Mouse (Mus musculus): ENCODE measurements around the gene Gltp. TPM values are rescaled to one million over a fixed set of nuclear protein-coding genes. Genes with fewer than 3 reads are reported as not detected.

Gene Gltp
- polyA plus RNA-seq, 1 experiment from 2014 or later = 23.8 TPM

DNA sequence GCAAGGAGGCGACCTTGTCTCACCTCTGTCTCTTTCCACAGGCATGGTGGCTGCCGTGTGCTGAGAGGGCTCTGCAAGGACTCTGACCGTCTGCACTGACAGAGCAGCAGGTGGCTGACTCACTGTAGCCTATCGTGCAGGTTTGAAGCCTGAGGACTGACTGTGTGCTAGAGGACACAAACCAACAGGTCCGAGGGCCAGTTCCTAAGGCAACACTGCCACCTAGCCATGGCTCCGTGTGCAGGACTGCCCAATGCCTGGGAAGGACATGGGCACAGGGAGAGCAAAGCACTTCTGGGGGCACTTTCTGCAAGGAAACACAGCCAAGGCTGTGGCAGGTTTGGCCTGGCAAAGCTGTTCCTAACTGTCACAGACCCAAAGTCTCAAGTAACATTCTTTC is 40.7 kb upstream of the Gltp start:
- DNase-seq (no peak), ATAC-seq (no peak)
- 76% methylated on average over 6 of the region's 6 CpGs for WGBS (ENCODE audit: insufficient replicate concordance)
- H3K27ac ChIP-seq (ENCODE audit: low read depth) = no peak overlapping the region
- H3K4me1 ChIP-seq (ENCODE audit: insufficient read depth) = no peaks in the 10 kb centered on the region
- H3K9ac ChIP-seq (replicated peaks) = no peak overlapping the region
- H3K4me3 ChIP-seq (ENCODE audit: low read depth, low read length) = no peak overlapping the region
- no peak for TF ChIP-seq EP300 (IDR thresholded peaks at IDR 0.05; ENCODE audit: low read depth)
- TF ChIP-seq CTCF (IDR thresholded peaks at IDR 0.05; ENCODE audit: low read depth) = peak; percentile 19; the same call in 1 of the 2 replicates
- H3K4me2 ChIP-seq (ENCODE audit: low read depth, low read length) = no peak overlapping the region
- H3K27me3 ChIP-seq (ENCODE audit: insufficient read depth, low read length) = no peaks in the 10 kb centered on the region
- no peaks in the 10 kb centered on the region for H3K9me3 ChIP-seq (ENCODE audit: low read length)
- H3K36me3 ChIP-seq (replicated peaks; ENCODE audit: insufficient read depth, low read length) = peaks cover 72% of the 10 kb centered on the region

DNA sequence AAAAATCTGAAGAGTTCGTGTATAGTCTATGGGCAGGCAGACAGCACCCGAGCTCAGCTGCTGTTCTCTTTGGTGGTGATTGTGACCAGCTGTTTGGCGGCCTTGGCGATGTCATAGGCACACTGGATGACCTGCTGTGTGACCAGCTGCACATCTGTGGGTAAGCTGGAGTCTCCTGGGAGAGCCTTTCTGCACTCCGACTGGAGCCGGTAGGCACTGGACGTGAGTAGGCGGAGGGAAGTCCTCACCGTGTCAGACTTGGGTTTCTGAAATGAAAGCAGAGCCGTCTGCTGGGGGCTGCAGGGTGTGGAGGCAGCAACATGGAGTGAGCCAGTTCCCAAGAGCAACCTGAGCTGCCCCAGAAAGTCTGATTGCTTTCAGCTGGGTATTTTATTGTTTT is 39.3 kb upstream of the Gltp start:
- DNase-seq = no peak
- no peak for TF ChIP-seq EP300 (IDR thresholded peaks at IDR 0.05; ENCODE audit: low read depth)
- no peak for TF ChIP-seq CTCF (IDR thresholded peaks at IDR 0.05; ENCODE audit: low read depth)

GRCm38 (mm10) chr5:114728160-114728559 is 37.4 kb upstream of the Gltp start:
- H3K4me2 ChIP-seq (ENCODE audit: low read depth, low read length) = no peak overlapping the region
- H3K9ac ChIP-seq (replicated peaks) = no peak overlapping the region
- H3K9me3 ChIP-seq (ENCODE audit: low read length) = no peaks in the 10 kb centered on the region
- DNase-seq (no peak), ATAC-seq (no peak)
- no peaks in the 10 kb centered on the region for H3K4me1 ChIP-seq (ENCODE audit: insufficient read depth)
- no peak overlapping the region for H3K27ac ChIP-seq (ENCODE audit: low read depth)
- TF ChIP-seq EP300 (IDR thresholded peaks at IDR 0.05; ENCODE audit: low read depth) (no peak), CTCF (IDR thresholded peaks at IDR 0.05; ENCODE audit: low read depth) (no peak)
- no peak overlapping the region for H3K4me3 ChIP-seq (ENCODE audit: low read depth, low read length)
- H3K27me3 ChIP-seq (ENCODE audit: insufficient read depth, low read length) = no peaks in the 10 kb centered on the region
- H3K36me3 ChIP-seq (replicated peaks; ENCODE audit: insufficient read depth, low read length) = peaks cover 47% of the 10 kb centered on the region
- 85% methylated on average over 10 of the region's 10 CpGs for WGBS (ENCODE audit: insufficient replicate concordance)

More for the DNA sequence above, 39.3 kb upstream of the Gltp start:
- WGBS (ENCODE audit: insufficient replicate concordance) = 86% methylated on average over 10 of the region's 10 CpGs
- H3K4me2 ChIP-seq (ENCODE audit: low read depth, low read length) = no peak overlapping the region
- no peak overlapping the region for H3K4me3 ChIP-seq (ENCODE audit: low read depth, low read length)
- ATAC-seq = no peak
- no peak overlapping the region for H3K27ac ChIP-seq (ENCODE audit: low read depth)
- H3K4me1 ChIP-seq (ENCODE audit: insufficient read depth) = no peaks in the 10 kb centered on the region
- H3K36me3 ChIP-seq (replicated peaks; ENCODE audit: insufficient read depth, low read length) = peaks cover 62% of the 10 kb centered on the region
- no peaks in the 10 kb centered on the region for H3K27me3 ChIP-seq (ENCODE audit: insufficient read depth, low read length)
- H3K9me3 ChIP-seq (ENCODE audit: low read length) = no peaks in the 10 kb centered on the region
- no peak overlapping the region for H3K9ac ChIP-seq (replicated peaks)

GRCm38 (mm10) chr5:114722846-114723245 is 32.1 kb upstream of the Gltp start:
- Histone ChIP-seq H3K4me3 (ENCODE audit: low read depth, low read length) (no peak overlapping the region), H3K4me2 (ENCODE audit: low read depth, low read length) (no peak overlapping the region), H3K36me3 (replicated peaks; ENCODE audit: insufficient read depth, low read length) (peaks cover 14% of the 10 kb centered on the region), H3K27ac (ENCODE audit: low read depth) (no peak overlapping the region), H3K27me3 (ENCODE audit: insufficient read depth, low read length) (no peaks in the 10 kb centered on the region), H3K4me1 (ENCODE audit: insufficient read depth) (no peaks in the 10 kb centered on the region), H3K9ac (replicated peaks) (no peak overlapping the region), H3K9me3 (ENCODE audit: low read length) (no peaks in the 10 kb centered on the region)
- TF ChIP-seq EP300 (IDR thresholded peaks at IDR 0.05; ENCODE audit: low read depth) (no peak), CTCF (IDR thresholded peaks at IDR 0.05; ENCODE audit: low read depth) (no peak)
- WGBS (ENCODE audit: insufficient replicate concordance) = 91% methylated on average over 13 of the region's 13 CpGs
- ATAC-seq (no peak), DNase-seq (no peak)

DNA sequence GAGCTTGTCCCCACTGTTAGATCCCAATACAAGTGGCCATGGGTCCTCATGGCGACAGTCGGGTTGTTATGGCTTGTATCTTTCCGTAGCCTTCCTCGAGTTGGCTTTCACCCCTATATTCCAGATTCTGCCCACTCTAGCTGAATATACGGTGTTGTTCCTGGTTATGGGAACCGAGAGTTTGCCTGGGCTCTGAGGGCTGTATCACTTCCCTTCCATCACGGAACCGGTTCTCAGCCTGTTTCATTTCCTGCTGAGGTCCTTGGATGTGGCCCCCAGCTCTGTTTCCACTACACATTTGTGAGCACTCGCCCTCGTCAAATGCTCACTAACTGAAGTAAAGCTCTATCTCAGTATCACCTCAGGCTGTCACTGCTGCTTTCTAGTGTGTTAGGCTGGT is 31.2 kb upstream of the Gltp start:
- H3K36me3 ChIP-seq (replicated peaks; ENCODE audit: insufficient read depth, low read length) = peaks cover 13% of the 10 kb centered on the region
- no peak for ATAC-seq
- no peak overlapping the region for H3K4me2 ChIP-seq (ENCODE audit: low read depth, low read length)
- H3K27ac ChIP-seq (ENCODE audit: low read depth) = no peak overlapping the region
- H3K9ac ChIP-seq (replicated peaks) = no peak overlapping the region
- no peaks in the 10 kb centered on the region for H3K9me3 ChIP-seq (ENCODE audit: low read length)
- TF ChIP-seq EP300 (IDR thresholded peaks at IDR 0.05; ENCODE audit: low read depth) = no peak
- TF ChIP-seq CTCF (IDR thresholded peaks at IDR 0.05; ENCODE audit: low read depth) = no peak
- H3K4me1 ChIP-seq (ENCODE audit: insufficient read depth) = no peaks in the 10 kb centered on the region
- 77% methylated on average over 10 of the region's 10 CpGs for WGBS (ENCODE audit: insufficient replicate concordance)
- no peaks in the 10 kb centered on the region for H3K27me3 ChIP-seq (ENCODE audit: insufficient read depth, low read length)
- no peak for DNase-seq
- H3K4me3 ChIP-seq (ENCODE audit: low read depth, low read length) = no peak overlapping the region

GRCm38 (mm10) chr5:114720784-114721183 is 30.0 kb upstream of the Gltp start:
- H3K27me3 ChIP-seq (ENCODE audit: insufficient read depth, low read length) = no peaks in the 10 kb centered on the region
- no peaks in the 10 kb centered on the region for H3K4me1 ChIP-seq (ENCODE audit: insufficient read depth)
- no peak overlapping the region for H3K27ac ChIP-seq (ENCODE audit: low read depth)
- ATAC-seq (no peak), DNase-seq (no peak)
- no peaks in the 10 kb centered on the region for H3K9me3 ChIP-seq (ENCODE audit: low read length)
- H3K4me3 ChIP-seq (ENCODE audit: low read depth, low read length) = no peak overlapping the region
- H3K36me3 ChIP-seq (replicated peaks; ENCODE audit: insufficient read depth, low read length) = peaks cover 16% of the 10 kb centered on the region
- WGBS (ENCODE audit: insufficient replicate concordance) = 85% methylated on average over 11 of the region's 11 CpGs
- TF ChIP-seq EP300 (IDR thresholded peaks at IDR 0.05; ENCODE audit: low read depth) (no peak), CTCF (IDR thresholded peaks at IDR 0.05; ENCODE audit: low read depth) (no peak)
- H3K4me2 ChIP-seq (ENCODE audit: low read depth, low read length) = no peak overlapping the region
- H3K9ac ChIP-seq (replicated peaks) = no peak overlapping the region

DNA sequence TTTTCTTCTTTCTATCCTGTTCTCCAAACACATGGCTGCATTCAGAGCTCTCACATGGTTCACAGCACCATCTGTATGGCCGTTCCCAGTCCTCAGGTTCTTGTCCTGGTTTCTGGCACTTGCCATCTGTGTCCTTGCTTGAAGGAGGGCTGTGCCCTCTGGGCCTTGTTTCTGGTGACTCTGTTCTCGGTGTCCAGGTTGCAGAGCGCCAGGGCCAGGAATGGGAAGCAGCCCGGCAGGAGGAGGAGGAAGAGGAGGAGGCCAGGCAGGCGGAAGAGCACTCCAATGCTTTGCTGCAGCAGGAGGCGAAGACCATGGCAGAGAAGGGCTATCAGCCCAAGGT is 29.1 kb upstream of the Gltp start:
- no peaks in the 10 kb centered on the region for H3K27me3 ChIP-seq (ENCODE audit: insufficient read depth, low read length)
- H3K27ac ChIP-seq (ENCODE audit: low read depth) = no peak overlapping the region
- peaks cover 24% of the 10 kb centered on the region for H3K36me3 ChIP-seq (replicated peaks; ENCODE audit: insufficient read depth, low read length)
- 83% methylated on average over 6 of the region's 6 CpGs for WGBS (ENCODE audit: insufficient replicate concordance)
- H3K4me3 ChIP-seq (ENCODE audit: low read depth, low read length) = no peak overlapping the region
- no peaks in the 10 kb centered on the region for H3K9me3 ChIP-seq (ENCODE audit: low read length)
- no peak for ATAC-seq
- H3K9ac ChIP-seq (replicated peaks) = no peak overlapping the region
- no peak overlapping the region for H3K4me2 ChIP-seq (ENCODE audit: low read depth, low read length)
- no peak for TF ChIP-seq EP300 (IDR thresholded peaks at IDR 0.05; ENCODE audit: low read depth)
- no peak for TF ChIP-seq CTCF (IDR thresholded peaks at IDR 0.05; ENCODE audit: low read depth)
- no peak for DNase-seq
- no peaks in the 10 kb centered on the region for H3K4me1 ChIP-seq (ENCODE audit: insufficient read depth)

Data from liver, postnatal 0 days (tissue).